Mouse (Mus musculus) inflammation-experienced regulatory T-cells, adult 6 months (primary cell): ENCODE data around the gene Yjefn3. TPM values are rescaled to one million over a fixed set of nuclear protein-coding genes. Genes with fewer than 3 reads are reported as not detected.

Source experiments
- ATAC-seq: one replicate; pipeline ENCODE4 v1.8.0; 2017
- polyA plus RNA-seq, 3 experiments: library from polyadenylated mRNA; unstranded; fragments of 100-300 nt; shearing (Covaris generic); gene quantifications; one replicate each; pipeline ENCODE4 v1.2.1; 2017

The Yjefn3 gene
- polyA plus RNA-seq, 3 experiments from 2014 or later = 0.56 to 1.1 TPM; not detected in 1

DNA sequence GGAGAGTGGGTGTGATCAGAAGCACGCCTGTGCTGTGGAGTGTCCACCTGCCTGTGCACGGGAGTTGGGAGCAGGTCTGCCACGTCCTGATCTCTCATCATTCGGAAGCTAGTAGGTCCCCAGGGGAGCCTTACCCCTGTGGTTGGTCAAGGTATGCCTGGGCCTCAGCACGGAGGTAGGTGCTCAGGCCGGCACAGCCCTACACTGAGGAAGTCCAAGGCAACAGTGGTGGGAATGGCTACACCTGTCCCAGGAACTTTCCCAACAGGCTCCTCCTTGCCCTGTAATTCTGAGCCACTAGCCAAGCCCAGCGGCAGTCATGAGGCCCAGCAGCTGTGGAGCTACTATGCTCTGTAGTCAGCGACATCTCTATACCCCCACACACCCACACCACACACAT lies 22.8 kb downstream of the Yjefn3 start:
- no peak for ATAC-seq

DNA sequence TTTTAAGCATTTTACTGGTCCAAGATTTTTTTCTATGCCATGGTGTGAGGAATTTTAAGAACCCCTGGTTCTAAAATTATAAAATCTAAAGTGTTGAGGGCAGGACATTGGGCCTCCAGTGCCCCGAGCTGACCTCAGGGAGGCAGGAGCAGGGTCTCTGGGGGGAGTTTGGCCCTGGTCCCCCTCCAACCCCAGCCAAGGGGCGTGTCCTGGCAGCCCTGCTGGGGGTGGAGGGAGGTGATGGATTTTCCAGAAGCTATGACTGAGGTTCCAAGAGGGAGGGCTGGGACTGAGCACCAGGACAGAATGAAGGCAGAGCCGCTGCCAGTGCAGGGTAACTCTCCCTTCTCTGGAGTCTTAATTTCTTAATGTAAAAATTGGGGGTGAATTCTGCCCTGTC lies 24.5 kb downstream of the Yjefn3 start:
- ATAC-seq = no peak

DNA sequence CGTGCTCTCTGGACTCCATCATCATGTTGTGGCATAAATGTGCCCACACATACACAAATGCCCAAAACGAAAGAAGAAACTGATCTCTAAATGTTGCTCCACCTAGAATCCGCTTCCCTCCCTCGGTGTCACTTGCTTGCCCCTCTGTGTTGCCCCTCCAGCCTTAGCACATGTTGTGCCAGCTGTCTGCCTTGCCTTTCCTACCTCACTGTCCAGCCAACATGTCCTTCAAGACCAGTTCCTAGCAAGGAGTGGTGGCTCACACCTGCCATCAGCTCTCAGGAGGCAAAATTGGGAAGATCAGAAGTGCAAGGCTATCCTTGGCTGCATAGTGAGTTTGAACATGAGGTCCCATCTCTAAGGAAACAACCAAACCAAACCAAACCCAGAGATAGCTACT lies 25.1 kb downstream of the Yjefn3 start:
- no peak for ATAC-seq

DNA sequence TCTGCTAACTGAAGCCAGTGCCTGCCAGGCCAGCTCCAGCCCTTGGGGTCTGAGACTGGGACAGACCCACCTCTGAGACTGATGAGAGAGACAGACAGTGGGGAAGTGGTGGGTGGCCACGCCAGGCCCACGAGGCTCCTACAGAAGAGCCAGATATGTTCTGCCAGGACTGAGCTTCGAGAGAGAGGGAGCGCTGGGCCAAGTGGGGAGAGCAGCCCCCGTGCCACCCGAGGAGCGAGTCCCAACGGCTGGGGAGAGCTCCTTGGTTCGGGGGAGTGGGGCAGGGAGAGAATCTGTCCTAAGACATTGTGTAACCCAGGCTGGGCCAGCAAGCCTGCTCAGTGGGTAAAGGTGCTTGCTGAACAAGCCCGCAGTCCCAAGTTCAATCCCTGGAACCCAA lies 25.5 kb downstream of the Yjefn3 start:
- ATAC-seq = no peak

DNA sequence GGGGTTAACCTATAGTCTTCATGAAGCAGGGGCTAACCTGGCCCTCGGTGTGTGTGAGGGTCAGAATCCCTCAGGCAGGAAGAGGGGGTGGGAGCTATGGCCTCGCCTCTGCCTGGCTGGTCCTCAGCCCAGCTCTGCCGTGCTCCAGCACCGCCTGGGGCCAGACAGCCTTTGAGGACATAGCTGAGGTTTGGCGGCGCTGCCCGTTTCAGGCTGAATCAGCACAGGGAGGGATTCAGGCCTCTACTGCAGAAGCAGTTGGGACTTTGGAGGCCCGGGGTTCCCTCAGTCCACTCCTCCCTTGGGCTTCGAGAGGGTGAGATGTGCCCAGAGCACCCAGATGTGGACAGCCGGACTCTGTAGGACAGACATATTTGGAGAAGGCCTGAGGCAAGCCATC lies 26.4 kb downstream of the Yjefn3 start:
- no peak for ATAC-seq

DNA sequence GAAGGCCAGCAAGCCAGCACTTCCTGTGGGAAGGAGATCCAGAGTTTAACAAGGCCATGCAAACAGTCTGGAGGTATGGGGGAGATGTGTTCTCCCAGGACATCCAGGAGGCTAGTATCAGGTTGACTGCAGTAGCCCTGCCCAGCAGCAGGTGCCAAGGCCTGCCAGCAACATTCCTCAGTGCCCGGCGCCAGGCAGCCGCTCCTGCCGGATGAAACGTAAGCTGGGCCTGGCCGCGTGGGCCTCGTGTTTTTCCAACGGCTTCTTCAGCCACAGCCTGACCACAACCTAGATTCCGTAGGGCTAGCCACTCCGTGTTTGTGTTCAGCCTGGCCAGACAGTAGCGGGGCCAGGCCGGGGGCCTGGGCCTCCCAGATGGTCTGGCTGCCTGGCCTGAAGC lies 27.9 kb downstream of the Yjefn3 start:
- no peak for ATAC-seq

DNA sequence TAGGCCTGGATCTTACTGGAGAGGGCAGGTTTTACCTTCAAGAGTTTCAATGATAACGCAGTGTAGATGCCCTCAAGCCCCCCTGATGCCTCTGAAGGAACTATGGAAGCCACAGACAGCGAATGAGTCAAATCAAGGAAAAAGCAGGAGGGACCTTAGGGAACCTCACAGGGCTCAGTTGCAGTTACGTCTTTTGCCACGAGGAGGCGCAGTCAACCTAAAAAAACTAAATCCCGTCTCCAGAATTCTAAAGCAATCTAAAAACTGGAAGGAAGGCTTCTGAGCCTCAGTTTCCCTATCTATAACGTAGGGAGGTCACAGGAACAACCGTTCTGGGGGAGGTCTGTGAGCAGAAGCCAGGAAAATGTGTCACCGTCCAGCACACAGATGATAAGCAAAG lies 28.4 kb downstream of the Yjefn3 start:
- no peak for ATAC-seq

DNA sequence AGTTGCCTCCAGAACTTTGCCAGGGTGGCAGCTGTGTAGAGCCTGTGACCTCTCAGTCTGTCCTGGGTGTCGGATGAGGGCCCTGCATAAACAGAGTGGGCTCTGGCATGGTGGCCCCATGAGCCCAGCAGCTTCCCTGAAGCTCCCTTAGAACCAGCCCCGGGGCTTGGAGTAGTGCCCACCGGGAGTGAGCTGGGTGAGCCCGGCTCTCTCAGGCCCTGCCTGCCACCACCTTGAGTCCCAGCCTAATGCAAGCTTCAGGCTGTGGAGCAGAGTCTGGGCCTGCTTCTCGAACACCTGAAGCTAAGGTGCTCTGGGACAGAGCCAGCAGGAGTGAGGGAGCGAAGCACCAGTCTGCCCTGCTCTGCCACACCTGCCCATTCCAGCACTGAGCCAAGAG lies 31.6 kb downstream of the Yjefn3 start:
- no peak for ATAC-seq

DNA sequence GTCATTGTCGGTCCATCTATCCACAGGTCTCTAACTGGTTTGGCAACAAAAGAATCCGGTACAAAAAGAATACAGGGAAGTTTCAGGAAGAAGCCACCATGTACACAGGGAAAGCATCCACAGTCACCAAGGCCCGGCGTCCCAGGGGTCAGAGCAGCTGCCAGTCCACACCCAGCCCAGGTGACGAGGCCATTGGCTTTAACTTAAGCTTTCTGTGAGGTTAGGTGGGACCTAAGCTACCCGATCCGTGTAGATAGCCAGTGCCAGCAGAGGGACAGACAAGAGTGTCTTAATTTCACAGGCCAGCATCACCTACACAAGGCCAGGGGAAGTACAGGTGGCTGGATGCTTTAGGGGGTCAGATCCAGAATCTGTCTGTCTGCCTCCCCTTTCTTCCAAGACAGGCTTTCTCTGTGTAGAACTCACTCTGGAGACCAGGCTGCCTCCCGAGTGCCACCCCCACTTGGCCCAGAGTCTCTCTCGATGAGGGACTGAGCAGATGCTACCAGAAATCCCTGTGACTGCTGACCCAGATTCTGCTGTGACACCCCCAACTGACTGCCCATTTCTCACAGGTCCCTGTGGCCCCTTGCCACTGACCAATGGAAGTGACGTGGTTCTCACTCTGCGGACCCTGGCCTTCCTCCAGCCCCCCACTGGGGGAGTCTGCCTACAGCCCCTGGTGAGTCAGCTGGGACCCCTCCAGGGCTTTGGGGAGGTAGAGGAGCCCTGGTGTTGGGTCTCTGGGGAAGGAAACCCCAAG lies 32.3 kb downstream of the Yjefn3 start:
- ATAC-seq = no peak

DNA sequence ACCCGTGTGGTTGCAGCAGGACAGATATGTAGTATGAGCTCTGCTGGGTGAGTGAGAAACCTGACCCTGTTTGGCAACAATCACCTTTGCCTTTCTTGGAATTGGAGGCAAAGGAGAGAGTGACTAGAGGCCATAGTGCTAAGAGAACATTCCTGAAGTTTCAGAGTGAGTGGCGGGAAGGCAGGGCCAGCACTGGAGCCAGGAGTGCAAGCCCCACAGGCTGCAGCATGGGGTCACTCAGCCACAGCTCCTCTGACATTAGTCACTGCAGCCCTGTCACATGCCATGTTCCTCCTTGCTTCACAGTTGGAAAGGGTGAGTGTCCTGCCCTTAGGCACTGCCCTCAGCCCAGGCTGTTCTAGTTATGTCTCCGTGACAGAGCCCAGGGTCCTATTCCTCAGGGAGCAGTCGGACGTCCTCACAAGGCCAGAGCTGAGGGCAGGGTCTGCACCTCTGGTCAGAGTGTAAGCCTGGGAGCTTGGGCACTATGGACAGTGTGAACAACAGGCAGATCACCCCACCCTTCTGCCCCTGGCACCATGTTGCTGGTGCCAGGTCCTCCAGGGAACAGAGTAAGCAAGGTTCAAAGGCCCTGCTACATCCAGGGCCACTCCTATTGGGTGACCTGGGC lies 34.7 kb downstream of the Yjefn3 start:
- ATAC-seq = no peak

DNA sequence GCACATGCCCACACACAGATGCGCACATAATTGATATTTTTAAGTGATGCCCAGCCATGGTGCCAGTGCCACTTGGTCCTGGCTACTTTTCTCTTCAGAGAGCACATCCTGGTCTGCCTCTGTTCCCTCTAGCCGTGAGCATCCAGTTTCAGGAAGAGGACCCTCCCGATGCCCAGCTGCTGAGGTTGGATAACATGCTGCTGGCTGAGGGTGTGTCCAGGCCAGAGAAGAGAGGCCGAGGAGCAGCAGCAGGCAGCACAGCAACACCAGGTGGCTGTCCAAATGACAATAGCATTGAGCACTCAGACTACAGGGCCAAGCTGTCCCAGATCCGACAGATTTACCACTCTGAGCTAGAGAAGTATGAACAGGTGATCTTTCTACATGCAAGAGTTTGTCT lies 38.3 kb downstream of the Yjefn3 start:
- ATAC-seq = no peak

DNA sequence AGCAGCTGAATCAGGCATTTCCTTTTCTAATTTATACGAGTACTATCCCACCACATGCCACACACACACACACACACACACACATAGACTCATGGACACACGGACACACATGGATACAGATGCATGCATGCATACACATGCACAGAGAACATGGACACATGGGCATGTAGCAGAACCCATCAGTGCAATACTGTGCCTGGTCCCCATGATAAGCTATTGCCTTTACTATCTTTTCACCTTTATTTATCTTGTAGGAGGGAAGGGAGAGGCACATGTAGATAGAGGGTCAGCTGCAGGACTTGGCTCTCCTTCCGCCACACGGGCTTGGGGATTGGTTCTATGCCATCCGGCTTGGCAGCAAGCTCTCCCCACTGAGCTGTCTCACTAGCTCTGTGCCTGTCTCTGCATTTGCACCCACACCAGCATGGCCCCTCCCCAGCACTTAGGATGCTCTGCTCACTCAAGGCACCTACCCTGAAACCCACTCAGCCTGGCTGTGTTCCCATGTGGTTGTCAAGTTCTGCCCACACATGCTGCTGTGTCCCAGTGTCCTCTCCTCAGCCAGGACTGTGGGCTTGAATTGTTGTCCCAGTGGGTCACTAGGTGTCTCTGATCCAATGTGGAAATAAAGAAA lies 39.0 kb downstream of the Yjefn3 start:
- ATAC-seq = no peak

DNA sequence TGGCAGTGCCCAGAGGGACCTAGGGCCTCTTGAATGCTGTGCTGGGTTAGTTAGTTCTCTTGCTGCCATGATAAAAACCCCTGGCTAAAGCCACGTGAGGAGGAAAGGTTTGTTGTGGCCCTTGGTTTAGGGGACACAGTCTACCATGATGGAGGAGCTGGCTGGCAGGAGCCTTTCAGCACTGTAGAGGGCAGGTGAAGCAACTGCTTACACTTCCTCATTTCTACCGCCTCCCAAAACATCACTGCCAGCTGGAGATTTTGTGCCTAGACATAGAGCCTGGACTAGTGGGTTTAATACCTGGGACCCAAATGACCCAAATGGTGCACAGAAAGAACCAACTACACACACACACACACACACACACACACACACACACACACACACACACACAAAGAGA lies 41.3 kb downstream of the Yjefn3 start:
- ATAC-seq = no peak

DNA sequence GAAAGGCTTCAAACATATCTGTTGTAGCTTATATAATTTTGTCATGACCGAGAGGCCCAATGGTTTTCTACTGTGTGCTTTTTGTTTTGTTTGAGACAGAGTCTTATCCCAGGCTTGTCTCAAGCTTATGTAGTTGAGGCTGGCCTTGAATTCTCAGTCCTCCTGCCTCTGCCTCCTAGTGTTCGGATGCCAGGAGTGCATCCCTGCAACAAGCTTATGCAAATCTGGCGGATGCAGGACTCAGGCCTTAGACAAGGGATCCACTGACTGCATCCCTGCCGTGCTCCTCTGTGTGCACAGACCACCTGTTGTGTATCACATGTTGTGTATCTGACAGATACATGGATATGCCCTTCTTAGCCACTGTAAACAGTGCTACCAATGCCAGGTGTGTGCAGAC lies 41.7 kb downstream of the Yjefn3 start:
- no peak for ATAC-seq

DNA sequence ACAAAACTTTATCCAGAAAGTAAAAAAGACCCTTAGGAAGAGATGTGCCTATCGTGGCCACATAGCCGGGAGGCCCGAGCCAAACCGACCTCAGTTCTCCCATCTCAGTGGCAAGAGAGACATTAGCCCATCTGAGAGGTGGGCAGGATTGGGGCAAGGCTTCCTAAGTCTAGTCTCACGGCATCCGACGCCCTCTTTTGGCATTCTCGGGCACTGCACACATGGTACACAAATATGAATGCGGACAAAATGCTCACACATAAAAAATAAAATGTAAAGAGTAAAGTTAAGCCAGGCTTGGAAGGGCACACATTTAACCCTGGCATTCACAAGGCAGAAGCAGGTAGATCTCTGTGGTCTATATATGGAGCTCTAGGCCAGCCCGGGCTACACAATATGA lies 48.6 kb downstream of the Yjefn3 start:
- ATAC-seq = no peak

DNA sequence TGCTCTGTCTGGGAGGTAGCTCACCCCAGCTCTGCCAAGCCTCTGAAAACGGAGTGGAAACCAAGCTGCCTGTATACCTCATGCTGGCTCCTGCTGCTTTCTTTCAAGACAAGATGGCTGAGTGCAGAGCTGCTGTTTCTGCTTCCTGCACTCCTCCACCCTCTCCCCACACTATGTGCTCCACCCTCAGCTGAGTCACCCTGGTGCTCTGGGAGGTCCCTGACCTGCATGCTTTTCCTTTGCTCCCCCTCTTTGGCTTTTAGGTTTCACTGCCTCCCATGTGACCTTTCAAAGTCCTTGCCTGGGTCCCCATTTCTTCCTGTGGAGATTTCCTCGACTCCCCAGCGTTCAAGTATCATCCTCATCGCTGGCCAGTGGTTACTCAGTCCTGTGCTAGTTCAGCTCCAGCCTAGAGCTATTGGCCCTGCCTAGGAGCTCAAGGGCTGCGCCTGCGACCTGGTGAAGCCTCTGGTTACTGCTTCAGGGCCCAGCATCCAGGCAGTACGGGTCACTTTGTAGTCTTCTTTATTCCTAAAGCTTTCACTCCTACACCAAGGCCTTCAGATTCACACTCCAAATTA lies 51.5 kb downstream of the Yjefn3 start:
- no peak for ATAC-seq

DNA sequence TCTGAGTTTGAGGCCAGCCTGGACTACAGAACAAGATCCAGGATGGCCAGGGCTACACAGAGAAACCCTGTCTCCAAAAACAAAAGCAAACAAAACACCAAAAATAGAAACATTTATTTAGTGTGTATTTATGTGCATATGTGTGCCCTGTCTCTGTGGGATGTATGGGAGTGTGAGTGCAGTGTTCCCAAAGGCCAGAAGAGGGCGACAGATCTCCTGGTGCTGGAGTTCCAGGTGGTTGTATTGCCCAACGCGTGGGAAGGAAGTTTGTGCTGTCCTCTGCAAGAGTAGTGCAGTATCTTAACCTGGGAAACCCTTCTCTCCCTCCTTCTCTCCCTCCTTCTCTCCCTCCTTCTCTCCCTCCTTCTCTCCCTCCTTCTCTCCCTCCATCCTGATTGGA lies 52.6 kb downstream of the Yjefn3 start:
- ATAC-seq = no peak

DNA sequence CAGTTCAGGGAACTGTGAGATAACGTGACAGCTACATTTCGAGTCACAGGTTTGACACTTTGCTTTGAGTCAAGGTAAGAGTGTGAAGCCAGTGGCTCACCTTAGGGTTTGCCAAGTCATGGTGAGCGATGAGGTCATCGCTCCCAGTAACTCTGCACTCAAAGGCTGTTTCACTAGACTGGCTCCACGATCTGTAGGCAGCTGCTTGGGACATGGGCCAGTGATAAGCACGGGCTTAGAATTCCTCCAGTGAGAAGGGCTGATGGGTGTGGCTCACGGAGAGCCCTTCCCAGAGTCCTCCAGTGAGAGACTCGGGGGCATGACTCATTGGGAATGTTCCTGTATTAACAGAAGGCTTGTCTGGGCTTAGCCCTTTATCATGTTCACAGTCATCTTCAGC lies 53.6 kb downstream of the Yjefn3 start:
- ATAC-seq = no peak

DNA sequence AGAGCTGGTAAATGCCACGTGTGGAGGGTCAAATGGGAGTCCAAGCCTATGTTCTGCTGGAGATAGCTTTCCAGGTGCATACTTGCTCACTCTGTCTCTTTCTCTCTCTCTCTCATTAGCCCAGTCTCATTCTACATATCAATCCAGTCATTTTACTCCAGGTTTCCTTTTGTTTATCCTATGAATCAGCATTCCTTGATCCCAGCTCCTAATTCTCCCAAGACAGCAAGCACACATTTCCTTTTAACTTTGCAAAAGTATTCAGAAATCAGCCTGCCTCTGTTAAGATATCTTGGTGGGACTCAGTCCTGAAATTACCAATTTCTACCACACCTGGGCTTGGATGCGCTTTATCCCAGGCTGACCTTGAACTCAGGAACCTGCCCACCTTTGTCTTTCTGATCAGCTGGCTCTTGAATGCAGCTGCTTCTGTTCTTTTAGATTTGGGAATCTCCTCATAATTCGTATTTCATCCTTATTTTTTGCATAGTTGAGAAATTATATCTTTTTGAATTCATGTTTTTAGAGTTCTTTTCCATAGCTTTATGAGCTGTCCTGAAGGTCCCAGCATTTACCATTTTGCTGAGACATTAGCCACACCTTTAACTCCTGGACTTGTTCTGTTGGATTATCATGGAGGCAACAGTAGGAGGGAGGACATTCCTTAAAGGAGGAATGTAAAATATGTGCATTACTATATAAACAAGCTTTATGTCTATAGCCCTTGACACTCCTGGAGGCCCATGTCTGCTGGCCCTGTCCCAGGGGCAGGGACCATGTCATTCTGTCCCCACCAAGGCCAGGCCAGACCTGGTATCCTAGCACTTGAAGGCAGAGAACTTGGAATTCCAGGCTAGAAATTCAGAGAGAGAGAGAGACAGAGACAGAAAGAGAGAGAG lies 55.1 kb downstream of the Yjefn3 start:
- ATAC-seq = no peak
